Mouse (Mus musculus): ENCODE data around the gene Map2k4. TPM values are rescaled to one million over a fixed set of nuclear protein-coding genes. Genes with fewer than 3 reads are reported as not detected.

Map2k4 gene
- total and polyA plus RNA-seq, 2 experiments from 2014 or later: 116 TPM

DNA sequence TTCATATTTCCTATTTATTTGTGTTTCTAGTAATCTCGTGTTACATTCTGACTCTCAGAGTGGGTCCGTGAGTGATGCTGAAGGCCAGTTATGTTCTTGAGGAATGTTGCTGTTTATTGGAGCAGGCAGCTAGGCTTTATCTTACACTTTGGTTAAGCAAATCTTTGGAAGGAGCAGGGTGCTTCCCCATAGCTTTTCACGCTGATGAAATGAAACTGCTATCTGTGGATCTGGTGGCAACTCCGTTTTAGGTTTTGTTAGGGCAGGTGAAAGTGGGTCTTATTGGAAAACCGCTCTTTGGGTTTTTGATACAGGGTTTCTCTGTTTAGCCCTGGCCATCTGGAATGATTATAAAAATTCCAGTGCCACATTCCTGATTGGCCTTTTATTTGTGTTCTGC is 24.0 kb upstream of the Map2k4 start:
- 37% methylated on average over 5 of the region's 5 CpGs for WGBS
- Histone ChIP-seq H3K27ac (no peak overlapping the region), H3K27me3 (ENCODE audit: insufficient read depth, low read length) (no peaks in the 10 kb centered on the region), H3K4me2 (ENCODE audit: low read depth, low read length) (no peak overlapping the region), H3K36me3 (ENCODE audit: insufficient read depth, low read length) (peaks cover 11% of the 10 kb centered on the region), H3K4me1 (ENCODE audit: insufficient read depth, low read length) (peaks cover 5% of the 10 kb centered on the region; the same call in 1 of the 2 replicates), H3K4me3 (ENCODE audit: low read length) (no peak overlapping the region), H3K9ac (replicated peaks; ENCODE audit: low read length) (no peak overlapping the region), H3K9me3 (ENCODE audit: low read length) (no peaks in the 10 kb centered on the region)
- DNase-seq (ENCODE audit: low spot score) (no peak), ATAC-seq (no peak)
- TF ChIP-seq CTCF (IDR thresholded peaks at IDR 0.05; ENCODE audit: low read depth): no peak

DNA sequence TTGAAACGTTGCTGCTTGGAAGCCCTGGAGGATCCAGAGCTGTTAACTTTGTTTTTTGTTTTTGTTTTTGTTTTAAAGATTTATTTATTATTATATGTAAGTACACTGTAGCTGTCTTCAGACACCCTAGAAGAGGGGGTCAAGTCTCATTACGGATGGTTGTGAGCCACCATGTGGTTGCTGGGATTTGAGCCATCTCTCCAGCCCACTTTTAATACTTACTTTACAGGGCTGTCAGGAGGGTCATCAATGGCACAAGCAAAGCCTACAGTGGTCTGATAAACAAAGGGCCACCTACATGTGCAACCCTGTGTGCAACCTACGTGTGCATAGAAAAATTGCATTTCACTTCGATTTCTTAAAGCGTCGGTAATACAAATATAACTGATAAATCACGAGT is 19.5 kb upstream of the Map2k4 start:
- no peaks in the 10 kb centered on the region for H3K27me3 ChIP-seq (ENCODE audit: insufficient read depth, low read length)
- no peaks in the 10 kb centered on the region for H3K36me3 ChIP-seq (ENCODE audit: insufficient read depth, low read length)
- H3K27ac ChIP-seq: peak overlapping the region; percentile 81; the same call in 1 of the 2 replicates
- H3K9ac ChIP-seq (replicated peaks; ENCODE audit: low read length): peak overlapping the region; percentile 78
- WGBS: 49% methylated on average over 7 of the region's 7 CpGs
- no peaks in the 10 kb centered on the region for H3K9me3 ChIP-seq (ENCODE audit: low read length)
- peaks cover 5% of the 10 kb centered on the region for H3K4me1 ChIP-seq (ENCODE audit: insufficient read depth, low read length)
- peak overlapping the region; percentile 90 for H3K4me3 ChIP-seq (ENCODE audit: low read length)
- TF ChIP-seq CTCF (IDR thresholded peaks at IDR 0.05; ENCODE audit: low read depth): no peak
- peak; percentile 13; the same call in 1 of the 2 replicates for ATAC-seq
- peak overlapping the region; percentile 98 for H3K4me2 ChIP-seq (ENCODE audit: low read depth, low read length)
- no peak for DNase-seq (ENCODE audit: low spot score)

DNA sequence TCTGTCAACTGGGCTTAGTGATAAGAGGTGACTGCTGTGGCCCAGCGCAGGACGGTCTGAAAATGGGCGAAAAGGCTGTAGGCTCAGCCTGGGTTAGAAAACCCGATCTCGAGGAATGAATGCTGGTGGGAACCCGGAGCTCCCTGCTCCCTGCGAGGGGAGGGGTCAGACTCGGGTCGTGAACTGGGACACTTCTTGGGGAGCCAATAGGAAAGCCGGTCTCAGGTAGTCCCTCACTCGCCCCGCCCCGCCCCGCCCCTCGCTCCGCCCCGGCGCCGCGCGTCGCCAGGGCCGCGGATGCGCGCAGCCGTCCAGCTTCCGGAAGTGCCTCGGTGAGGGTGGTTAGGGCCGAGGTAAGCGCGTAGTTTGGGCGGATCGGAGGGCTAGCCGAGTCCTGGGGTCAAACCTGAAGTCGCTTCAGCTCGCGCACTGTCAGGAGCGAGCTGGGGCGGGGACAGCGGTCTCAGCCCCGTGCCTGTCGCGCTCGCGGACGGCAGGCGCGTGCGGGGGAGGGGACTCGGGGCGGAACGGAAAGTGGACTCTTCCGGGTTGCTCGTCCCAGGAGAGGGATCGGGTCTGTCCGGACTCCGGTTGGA is 18.9 kb upstream of the Map2k4 start, which contains the start of gene Zkscan6:
TSS of gene Zkscan6 (plus strand) at position 267 of the 596 bp plus-strand sequence.
- 3% methylated on average over 58 of the region's 58 CpGs for WGBS

DNA sequence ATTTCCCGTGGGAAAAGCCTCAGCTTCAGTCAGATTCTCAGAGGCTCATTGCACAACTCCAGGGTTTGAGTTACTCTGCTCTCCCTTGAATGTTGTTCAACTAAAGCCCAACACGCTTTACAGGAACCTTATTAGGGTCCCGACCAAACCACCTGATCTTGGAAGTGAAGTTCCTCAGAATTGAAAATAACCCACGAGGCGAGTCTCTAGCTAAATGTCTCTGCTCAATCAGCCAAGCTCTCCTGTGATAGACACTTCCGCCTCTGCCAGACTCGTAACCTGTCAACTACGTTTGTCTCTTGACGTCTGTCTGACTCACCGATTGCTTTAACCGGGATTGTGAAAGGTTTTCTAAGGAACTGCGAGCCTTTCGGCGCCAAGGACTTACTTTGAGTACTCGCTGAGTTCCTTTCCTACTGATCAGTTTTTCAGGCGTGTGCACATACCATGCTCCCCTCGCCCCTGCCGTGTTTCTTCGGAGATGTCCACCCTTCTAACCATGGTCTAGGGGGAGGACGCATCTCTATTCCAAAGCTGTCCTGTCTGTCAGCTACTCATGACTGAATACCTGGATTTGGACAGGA is 18.3 kb upstream of the Map2k4 start:
- no peak for TF ChIP-seq CTCF (IDR thresholded peaks at IDR 0.05; ENCODE audit: low read depth)
- ATAC-seq: no peak

More for the DNA sequence above, 18.9 kb upstream of the Map2k4 start, which contains the start of gene Zkscan6:
- Histone ChIP-seq H3K4me2 (ENCODE audit: low read depth, low read length) (peak within 1 kb of the TSS; percentile 98), H3K9ac (replicated peaks; ENCODE audit: low read length) (peak within 1 kb of the TSS; percentile 78), H3K4me1 (ENCODE audit: insufficient read depth, low read length) (no peaks in the 10 kb centered on the region; the same call in 1 of the 2 replicates), H3K27me3 (ENCODE audit: insufficient read depth, low read length) (no peaks in the 10 kb centered on the region), H3K9me3 (ENCODE audit: low read length) (no peaks in the 10 kb centered on the region), H3K36me3 (ENCODE audit: insufficient read depth, low read length) (no peaks in the 10 kb centered on the region), H3K4me3 (ENCODE audit: low read length) (peak within 1 kb of the TSS; percentile 90), H3K27ac (peak within 1 kb of the TSS; percentile 81)
- ATAC-seq (peak; percentile 99), DNase-seq (ENCODE audit: low spot score) (peak; percentile 92)
- no peak for TF ChIP-seq CTCF (IDR thresholded peaks at IDR 0.05; ENCODE audit: low read depth)

DNA sequence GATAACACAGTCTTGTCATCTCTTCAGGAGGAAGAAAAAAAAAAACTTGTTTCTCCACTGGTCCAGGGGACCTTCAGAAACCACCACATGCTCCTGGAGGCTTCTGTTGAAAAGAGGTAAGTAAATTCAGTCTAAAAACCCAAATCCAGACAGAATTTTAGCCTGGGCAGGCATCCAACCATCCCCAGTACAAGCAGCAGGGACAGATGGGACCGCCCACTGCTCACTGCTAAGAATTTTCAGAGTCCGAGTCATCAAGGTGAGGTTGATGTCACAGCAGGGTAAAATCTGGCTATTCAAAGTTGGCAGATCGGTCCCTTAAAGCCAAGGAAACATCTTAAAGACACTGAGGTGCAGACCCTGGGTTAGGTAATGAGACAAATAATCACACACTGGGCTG is 13.8 kb upstream of the Map2k4 start:
- no peak for ATAC-seq
- peak; percentile 24 for DNase-seq (ENCODE audit: low spot score)
- no peaks in the 10 kb centered on the region for H3K27me3 ChIP-seq (ENCODE audit: insufficient read depth, low read length)
- WGBS: 51% methylated on average over 3 of the region's 3 CpGs
- H3K9me3 ChIP-seq (ENCODE audit: low read length): no peaks in the 10 kb centered on the region
- H3K36me3 ChIP-seq (ENCODE audit: insufficient read depth, low read length): no peaks in the 10 kb centered on the region
- H3K9ac ChIP-seq (replicated peaks; ENCODE audit: low read length): no peak overlapping the region
- no peaks in the 10 kb centered on the region; the same call in 1 of the 2 replicates for H3K4me1 ChIP-seq (ENCODE audit: insufficient read depth, low read length)
- no peak for TF ChIP-seq CTCF (IDR thresholded peaks at IDR 0.05; ENCODE audit: low read depth)
- no peak overlapping the region for H3K4me2 ChIP-seq (ENCODE audit: low read depth, low read length)
- H3K4me3 ChIP-seq (ENCODE audit: low read length): no peak overlapping the region
- H3K27ac ChIP-seq: no peak overlapping the region

More for the DNA sequence above, 18.3 kb upstream of the Map2k4 start:
- H3K9me3 ChIP-seq (ENCODE audit: low read length): no peaks in the 10 kb centered on the region
- H3K4me2 ChIP-seq (ENCODE audit: low read depth, low read length): peak overlapping the region; percentile 98
- H3K27me3 ChIP-seq (ENCODE audit: insufficient read depth, low read length): no peaks in the 10 kb centered on the region
- peak overlapping the region; percentile 78 for H3K9ac ChIP-seq (replicated peaks; ENCODE audit: low read length)
- peak overlapping the region; percentile 90 for H3K4me3 ChIP-seq (ENCODE audit: low read length)
- peak; percentile 16 for DNase-seq (ENCODE audit: low spot score)
- H3K27ac ChIP-seq: peak overlapping the region; percentile 56; the same call in 1 of the 2 replicates
- whole genome bisulfite sequencing: 1% methylated on average over 20 of the region's 20 CpGs
- H3K4me1 ChIP-seq (ENCODE audit: insufficient read depth, low read length): no peaks in the 10 kb centered on the region; the same call in 1 of the 2 replicates
- no peaks in the 10 kb centered on the region for H3K36me3 ChIP-seq (ENCODE audit: insufficient read depth, low read length)

DNA sequence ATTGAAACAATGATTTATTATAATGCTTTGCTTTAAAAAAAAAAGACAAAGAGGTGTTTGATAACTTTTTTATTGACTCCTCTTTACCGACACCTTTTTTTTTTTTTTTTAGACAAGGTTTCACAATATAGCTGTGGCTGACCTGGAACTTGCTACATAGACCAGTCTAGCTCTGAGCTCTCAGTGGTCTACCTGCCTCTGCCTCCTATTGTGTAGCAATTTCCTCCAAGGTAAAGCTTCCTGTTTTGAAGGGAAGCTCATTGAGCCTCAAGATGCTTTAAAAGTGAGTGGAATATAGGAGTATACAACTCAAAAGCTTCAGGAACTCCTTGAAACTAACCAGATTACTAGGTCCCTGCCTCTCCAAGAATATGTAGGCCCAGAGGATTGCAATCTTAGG is 7.8 kb upstream of the Map2k4 start:
- H3K4me2 ChIP-seq (ENCODE audit: low read depth, low read length): no peak overlapping the region
- ATAC-seq (no peak), DNase-seq (ENCODE audit: low spot score) (no peak)
- no peak for TF ChIP-seq CTCF (IDR thresholded peaks at IDR 0.05; ENCODE audit: low read depth)
- H3K36me3 ChIP-seq (ENCODE audit: insufficient read depth, low read length): no peaks in the 10 kb centered on the region
- H3K4me1 ChIP-seq (ENCODE audit: insufficient read depth, low read length): no peaks in the 10 kb centered on the region
- no peaks in the 10 kb centered on the region for H3K9me3 ChIP-seq (ENCODE audit: low read length)
- H3K9ac ChIP-seq (replicated peaks; ENCODE audit: low read length): no peak overlapping the region
- H3K27me3 ChIP-seq (ENCODE audit: insufficient read depth, low read length): no peaks in the 10 kb centered on the region
- no peak overlapping the region for H3K4me3 ChIP-seq (ENCODE audit: low read length)
- H3K27ac ChIP-seq: no peak overlapping the region
- 96% methylated on average over 1 of the region's 1 CpGs for WGBS
